Mouse (Mus musculus) MEL (cell line): ENCODE measurements around the gene Ppif. TPM values are rescaled to one million over a fixed set of nuclear protein-coding genes. Genes with fewer than 3 reads are reported as not detected.

Experiments used
- DNase-seq: peaks from one replicate; pipeline ENCODE4 v3.0.0; 2011; ENCODE audit warnings: low read depth, low spot score
- H3K27ac ChIP-seq: 2 replicates; pipeline ENCODE4 v1.5.1; 2012; ENCODE audit warnings: low read depth, mild to moderate bottlenecking, control low read depth, low read length, moderate library complexity; ENCODE audit not compliant: control insufficient read depth
- H3K27me3 ChIP-seq, 2 experiments: fragments of 150-350 bp in 1 of 2; sonication (generic) in 1 of 2; 2 replicates each; pipeline ENCODE4 v1.6.1; 2012; ENCODE audit warnings: low read length in 2 of 2, mild to moderate bottlenecking in 2 of 2, improper control_type of control experiment in 1 of 2, moderate library complexity in 1 of 2; ENCODE audit not compliant: insufficient read depth in 2 of 2, control insufficient read depth in 1 of 2
- H3K36me3 ChIP-seq, 2 experiments: 2 replicates each; pipeline ENCODE4 v1.6.1; 2012 to 2014; ENCODE audit warnings: low read length in 2 of 2, improper control_type of control experiment in 1 of 2, inconsistent platforms in 1 of 2, mild to moderate bottlenecking in 1 of 2; ENCODE audit not compliant: insufficient read depth in 2 of 2, control insufficient read depth in 1 of 2
- H3K4me1 ChIP-seq, 2 experiments: fragments of 150-350 bp in 1 of 2; sonication (generic) in 1 of 2; 2 replicates each; pipeline ENCODE4 v1.6.1; 2012; ENCODE audit warnings: low read length in 2 of 2, improper control_type of control experiment in 1 of 2, mild to moderate bottlenecking in 1 of 2; ENCODE audit not compliant: insufficient read depth in 2 of 2, control insufficient read depth in 1 of 2
- H3K4me3 ChIP-seq, 2 experiments: fragments of 150-350 bp in 1 of 2; sonication (generic) in 1 of 2; 2 replicates each; pipeline ENCODE4 v1.5.1; 2012; ENCODE audit warnings: low read depth in 2 of 2, low read length in 2 of 2, mild to moderate bottlenecking in 2 of 2, moderate library complexity in 2 of 2, control low read depth in 1 of 2, improper control_type of control experiment in 1 of 2; ENCODE audit not compliant: control insufficient read depth in 1 of 2, insufficient read depth in 1 of 2
- H3K79me2 ChIP-seq: 2 replicates; pipeline ENCODE4 v1.6.1; 2012; ENCODE audit warnings: mild to moderate bottlenecking, low read length, moderate library complexity; ENCODE audit not compliant: control insufficient read depth, poor library complexity, insufficient read depth
- H3K9ac ChIP-seq: 2 replicates; pipeline ENCODE4 v1.6.1; 2012; ENCODE audit warnings: low read depth, mild to moderate bottlenecking, control low read depth, low read length, moderate library complexity; ENCODE audit not compliant: control insufficient read depth, poor library complexity, severe bottlenecking
- H3K9me3 ChIP-seq: fragments of 150-350 bp; sonication (generic); replicated peaks from 2 replicates; pipeline ENCODE4 v1.6.1; 2012; ENCODE audit warnings: mild to moderate bottlenecking, low read length, improper control_type of control experiment, moderate library complexity; ENCODE audit not compliant: insufficient read depth
- CHD1 ChIP-seq: IDR thresholded peaks from 2 replicates; pipeline ENCODE4 v1.6.1; 2012; ENCODE audit warnings: low read depth, mild to moderate bottlenecking, inconsistent platforms, low read length, improper control_type of control experiment
- CHD2 ChIP-seq: IDR thresholded peaks from 2 replicates; pipeline ENCODE4 v1.6.1; 2011; ENCODE audit warnings: low read length, improper control_type of control experiment
- E2F4 ChIP-seq: IDR thresholded peaks from 2 replicates; pipeline ENCODE4 v1.6.1; 2011; ENCODE audit warnings: low read depth, low read length, improper control_type of control experiment, borderline replicate concordance
- ELF1 ChIP-seq: IDR thresholded peaks from 2 replicates; pipeline ENCODE4 v1.6.1; 2014; ENCODE audit warnings: low read depth, mild to moderate bottlenecking, inconsistent platforms, low read length, improper control_type of control experiment, moderate library complexity
- EP300 ChIP-seq, 2 experiments: IDR thresholded peaks; 2 replicates each; pipeline ENCODE4 v1.6.1; 2011; ENCODE audit warnings: improper control_type of control experiment in 2 of 2, low read length in 2 of 2, low read depth in 1 of 2, mild to moderate bottlenecking in 1 of 2
- GABPA ChIP-seq: IDR thresholded peaks from 2 replicates; pipeline ENCODE4 v1.6.1; 2012; ENCODE audit warnings: low read depth, mild to moderate bottlenecking, inconsistent platforms, low read length, improper control_type of control experiment, moderate library complexity
- HCFC1 ChIP-seq: IDR thresholded peaks from 2 replicates; pipeline ENCODE4 v1.6.1; 2012; ENCODE audit warnings: low read depth, mild to moderate bottlenecking, inconsistent platforms, low read length, improper control_type of control experiment, moderate library complexity
- JUND ChIP-seq: IDR thresholded peaks from 2 replicates; pipeline ENCODE4 v1.6.1; 2011; ENCODE audit warnings: low read depth, mild to moderate bottlenecking, improper control_type of control experiment, low read length
- MYC ChIP-seq: IDR thresholded peaks from 2 replicates; pipeline ENCODE4 v1.6.1; 2011; ENCODE audit warnings: low read depth, mild to moderate bottlenecking, low read length, improper control_type of control experiment, moderate library complexity
- NELFE ChIP-seq: IDR thresholded peaks from 2 replicates; pipeline ENCODE4 v1.6.1; 2011; ENCODE audit warnings: low read depth, low read length, improper control_type of control experiment
- NRF1 ChIP-seq: IDR thresholded peaks from 2 replicates; pipeline ENCODE4 v1.6.1; 2014; ENCODE audit warnings: low read depth, mild to moderate bottlenecking, inconsistent platforms, low read length, improper control_type of control experiment, moderate library complexity; ENCODE audit not compliant: poor library complexity, insufficient read depth, severe bottlenecking
- POLR2A ChIP-seq, 2 experiments: IDR thresholded peaks; 2 replicates each; pipeline ENCODE4 v1.6.1; 2011 to 2012; ENCODE audit warnings: low read length in 2 of 2, mild to moderate bottlenecking in 2 of 2, control low read depth in 1 of 2, improper control_type of control experiment in 1 of 2, low read depth in 1 of 2, moderate library complexity in 1 of 2; ENCODE audit not compliant: control insufficient read depth in 1 of 2, insufficient read depth in 1 of 2, poor library complexity in 1 of 2
- POLR2AphosphoS2 ChIP-seq: IDR thresholded peaks from 2 replicates; pipeline ENCODE4 v1.6.1; 2011; ENCODE audit warnings: low read length, improper control_type of control experiment
- POLR2AphosphoS5 ChIP-seq: IDR thresholded peaks from 2 replicates; pipeline ENCODE4 v1.6.1; 2012; ENCODE audit warnings: low read depth, borderline replicate concordance, mild to moderate bottlenecking, inconsistent platforms, low read length, moderate library complexity, mixed read lengths
- RCOR1 ChIP-seq: IDR thresholded peaks from 2 replicates; pipeline ENCODE4 v1.6.1; 2012; ENCODE audit warnings: low read depth, mild to moderate bottlenecking, inconsistent platforms, low read length, improper control_type of control experiment
- SIN3A ChIP-seq: IDR thresholded peaks from 2 replicates; pipeline ENCODE4 v1.6.1; 2012; ENCODE audit warnings: low read length, improper control_type of control experiment, inconsistent platforms
- SMC3 ChIP-seq: IDR thresholded peaks from 2 replicates; pipeline ENCODE4 v1.6.1; 2011; ENCODE audit warnings: low read depth, low read length, improper control_type of control experiment
- TCF12 ChIP-seq: IDR thresholded peaks from 2 replicates; pipeline ENCODE4 v1.6.1; 2014; ENCODE audit warnings: low read depth, mild to moderate bottlenecking, inconsistent platforms, low read length, improper control_type of control experiment, moderate library complexity
- UBTF ChIP-seq: IDR thresholded peaks from 2 replicates; pipeline ENCODE4 v1.6.1; 2012; ENCODE audit warnings: low read depth, mild to moderate bottlenecking, inconsistent platforms, low read length, improper control_type of control experiment, moderate library complexity, borderline replicate concordance; ENCODE audit not compliant: insufficient read depth
- USF1 ChIP-seq: IDR thresholded peaks from 2 replicates; pipeline ENCODE4 v1.6.1; 2014; ENCODE audit warnings: low read depth, mild to moderate bottlenecking, inconsistent platforms, low read length, improper control_type of control experiment, moderate library complexity
- ZC3H11A ChIP-seq: IDR thresholded peaks from 2 replicates; pipeline ENCODE4 v1.6.1; 2012; ENCODE audit warnings: low read depth, mild to moderate bottlenecking, inconsistent platforms, low read length, improper control_type of control experiment
- ZKSCAN1 ChIP-seq: IDR thresholded peaks from 2 replicates; pipeline ENCODE4 v1.6.1; 2012; ENCODE audit warnings: low read depth, mild to moderate bottlenecking, inconsistent platforms, low read length, improper control_type of control experiment, moderate library complexity
- polyA plus RNA-seq, 2 experiments: library from polyadenylated mRNA; stranded (reverse) in 1 of 2; unstranded in 1 of 2; fragments of >175 nt in 1 of 2; fragments of >200 nt in 1 of 2; gene quantifications; 2 replicates each; pipeline versions ENCODE4 v1.2.1 to v1.2.4; 2012; ENCODE audit warnings: low replicate concordance in 2 of 2, low read depth in 1 of 2; ENCODE audit not compliant: insufficient read length in 2 of 2, insufficient read depth in 1 of 2, missing spikeins in 1 of 2
- total RNA-seq: library from RNA; depleted of rRNA; stranded (reverse); fragments of 300-350 nt; gene quantifications from 2 replicates; pipeline ENCODE4 v1.2.3, GENCODE M21; 2012

Gene Ppif
- total and polyA plus RNA-seq, 3 experiments: 71.0 to 128 (median 127) TPM

- H3K9me3 ChIP-seq: no peaks in the 10 kb centered on the region
- H3K79me2 ChIP-seq: no peaks in the 10 kb centered on the region
- no peaks in the 10 kb centered on the region for H3K36me3 ChIP-seq
- H3K4me3 ChIP-seq: no peak overlapping the region
- DNase-seq: no peak
- H3K27ac ChIP-seq: no peak overlapping the region
- TF ChIP-seq CHD1 (no peak), NRF1 (no peak), TCF12 (no peak), UBTF (no peak), ELF1 (no peak), MYC (no peak), RCOR1 (no peak), NELFE (no peak), ZC3H11A (no peak), HCFC1 (no peak)
- no peaks in the 10 kb centered on the region for H3K4me1 ChIP-seq
- H3K9ac ChIP-seq: no peak overlapping the region
- H3K27me3 ChIP-seq: no peaks in the 10 kb centered on the region
These were observed 33.2 kb downstream of the Ppif start for GRCm38 (mm10) chr14:25727149-25727510.

DNA sequence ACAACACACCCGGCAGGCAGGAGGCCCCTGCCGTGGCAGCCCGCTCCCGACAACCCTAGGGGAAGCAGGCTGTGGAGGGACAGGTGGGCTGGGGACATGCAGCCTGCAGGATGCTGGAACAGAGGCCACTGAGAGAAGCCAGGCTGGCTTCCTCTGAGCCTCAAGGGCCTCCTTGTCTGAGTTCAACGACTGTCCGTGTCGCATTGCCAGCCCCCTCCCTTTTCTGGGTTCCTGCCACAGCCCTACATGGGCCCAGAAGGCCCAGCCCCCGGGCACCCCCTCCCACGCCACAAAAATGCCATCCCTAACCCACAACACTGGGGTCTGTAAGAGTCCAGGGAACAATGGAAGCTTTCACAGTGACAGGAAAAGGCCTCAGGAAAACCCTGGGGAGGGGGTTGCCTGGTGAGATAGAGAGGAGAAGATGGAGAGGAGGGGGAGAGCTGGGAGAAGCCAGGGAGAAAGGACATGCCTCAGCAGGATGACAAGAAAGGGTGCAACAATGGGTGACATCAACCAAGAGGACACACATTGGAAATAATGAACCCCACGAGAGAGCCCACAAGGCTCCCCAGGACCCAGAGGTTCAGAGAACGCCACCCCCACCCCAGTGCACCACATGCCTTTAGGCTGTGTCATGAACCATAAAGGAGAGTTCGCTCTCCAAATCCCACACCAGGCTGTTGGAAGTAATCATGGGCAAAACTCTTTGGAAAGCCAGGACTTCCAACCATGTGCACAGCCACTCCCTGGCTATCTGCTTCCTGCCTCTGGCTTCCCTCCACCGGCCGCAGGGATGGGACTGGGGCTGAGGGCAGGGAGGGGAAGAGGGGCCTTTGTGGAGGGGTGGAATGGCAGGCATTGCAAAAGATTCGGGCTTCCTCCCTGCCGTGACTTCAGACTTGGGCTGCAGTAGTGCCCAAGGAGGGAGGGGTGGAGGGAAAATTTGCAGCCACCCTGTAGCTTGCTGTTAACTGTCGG is 41.1 kb downstream of the Ppif start:
- no peaks in the 10 kb centered on the region for H3K79me2 ChIP-seq
- no peak overlapping the region for H3K9ac ChIP-seq
- no peak for TF ChIP-seq UBTF
- no peak for TF ChIP-seq EP300 (IDR thresholded peaks at IDR 0.05; ENCODE audit: low read depth in 1 of 2, low read length in 2 of 2)
- no peak for TF ChIP-seq USF1
- TF ChIP-seq POLR2A (IDR thresholded peaks at IDR 0.05; ENCODE audit: control insufficient read depth in 1 of 2, insufficient read depth in 1 of 2, low read depth in 1 of 2, low read length in 2 of 2, poor library complexity in 1 of 2): no peak
- TF ChIP-seq HCFC1: no peak
- no peak for TF ChIP-seq ZKSCAN1
- TF ChIP-seq POLR2AphosphoS2: no peak
- no peak for TF ChIP-seq SIN3A
- no peak for TF ChIP-seq TCF12
- TF ChIP-seq POLR2AphosphoS5: no peak
- TF ChIP-seq E2F4: no peak
- TF ChIP-seq GABPA: no peak
- no peak for TF ChIP-seq SMC3
- TF ChIP-seq CHD2: no peak
- TF ChIP-seq JUND: no peak
- H3K36me3 ChIP-seq: no peaks in the 10 kb centered on the region
- H3K27ac ChIP-seq: no peak overlapping the region
- H3K4me3 ChIP-seq: no peak overlapping the region
- no peaks in the 10 kb centered on the region for H3K27me3 ChIP-seq
- DNase-seq: no peak
- no peaks in the 10 kb centered on the region for H3K9me3 ChIP-seq
- H3K4me1 ChIP-seq: no peaks in the 10 kb centered on the region
